Mouse (Mus musculus) neural tube, embryonic 11.5 days (tissue): Measurements from ENCODE around the gene Leprot. TPM values are rescaled to one million over a fixed set of nuclear protein-coding genes. Genes with fewer than 3 reads are reported as not detected.

ENCODE experiments used
- ATAC-seq: fragments of 200-750 bp; cut with Nextera tagmentation; 2 replicates; pipeline ENCODE4 v1.8.0; 2017; ENCODE audit warnings: moderate number of reproducible peaks, mild to moderate bottlenecking, moderate TSS enrichment, moderate library complexity; ENCODE audit not compliant: insufficient read depth, low FRiP score, low TSS enrichment
- DNase-seq: peaks from one replicate; pipeline ENCODE4 v3.0.0-alpha.2; 2015; ENCODE audit warnings: low spot score
- H3K27ac ChIP-seq: fragments of 300-500 bp; sonication (generic); 2 replicates; pipeline ENCODE4 v1.5.1; 2014; ENCODE audit warnings: low read depth, mild to moderate bottlenecking, low read length
- H3K27me3 ChIP-seq: fragments of 300-500 bp; sonication (generic); 2 replicates; pipeline ENCODE4 v1.6.1; 2014; ENCODE audit warnings: mild to moderate bottlenecking, low read length, mixed read lengths; ENCODE audit not compliant: control insufficient read depth, insufficient read depth
- H3K36me3 ChIP-seq: fragments of 300-500 bp; sonication (generic); 2 replicates; pipeline ENCODE4 v1.6.1; 2014; ENCODE audit warnings: mild to moderate bottlenecking, low read length, moderate library complexity, mixed read lengths; ENCODE audit not compliant: control insufficient read depth, insufficient read depth
- H3K4me1 ChIP-seq: fragments of 300-500 bp; sonication (generic); 2 replicates; pipeline ENCODE4 v1.6.1; 2014; ENCODE audit warnings: low read length, mixed read lengths; ENCODE audit not compliant: control insufficient read depth, insufficient read depth
- H3K4me2 ChIP-seq: fragments of 300-500 bp; sonication (generic); 2 replicates; pipeline ENCODE4 v1.6.1; 2014; ENCODE audit warnings: low read depth, mild to moderate bottlenecking, moderate library complexity
- H3K4me3 ChIP-seq: fragments of 300-500 bp; sonication (generic); 2 replicates; pipeline ENCODE4 v1.5.1; 2014; ENCODE audit warnings: low read depth, low read length
- H3K9ac ChIP-seq: fragments of 300-500 bp; sonication (generic); 2 replicates; pipeline ENCODE4 v1.6.1; 2014; ENCODE audit warnings: mild to moderate bottlenecking, low read length
- H3K9me3 ChIP-seq: fragments of 300-500 bp; sonication (generic); 2 replicates; pipeline ENCODE4 v1.6.1; 2016; ENCODE audit warnings: low read length; ENCODE audit not compliant: control insufficient read depth
- WGBS: fragments of 180-500 bp; shearing (Covaris S2); extraction: QIAGEN DNeasy Blood & Tissue Kit; methylation state at CpG from one replicate; pipeline ENCODE4 v1.1.7; 2014; 5-methylcytosine and 5-hydroxymethylcytosine counted together
- polyA plus RNA-seq: library from polyadenylated mRNA; unstranded; fragments of >200 nt; fragmentation: Nextera tagmentation; extraction: Ambion mirVana; gene quantifications from 2 replicates; pipeline ENCODE4 v1.2.1, GENCODE M21; 2014

Gene Leprot
- polyA plus RNA-seq, 1 experiment from 2014 or later = 77.7 TPM

DNA sequence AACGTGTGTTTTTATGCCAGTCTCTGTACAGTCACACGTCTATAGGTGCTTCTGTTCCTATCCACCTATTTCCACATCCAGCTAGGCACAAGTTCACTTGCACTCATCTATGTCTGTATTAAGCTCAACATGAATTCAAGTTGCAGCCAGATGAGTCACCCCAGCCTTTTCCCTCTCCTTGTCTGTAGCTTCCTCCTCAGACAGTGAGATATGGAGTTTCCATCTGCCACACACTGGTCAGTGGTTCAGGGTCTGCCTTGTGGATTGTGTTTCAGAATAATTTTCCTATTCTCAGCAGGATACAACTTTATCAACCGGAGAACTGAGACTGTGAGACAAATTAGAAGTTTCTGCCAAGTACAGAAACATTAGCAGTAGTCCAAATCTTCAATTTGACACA, 49.7 kb downstream of the Leprot start:
- 86% methylated on average over 3 of the region's 3 CpGs for WGBS
- DNase-seq (no peak), ATAC-seq (no peak)
- Histone ChIP-seq H3K4me3 (no peak overlapping the region), H3K4me1 (no peaks in the 10 kb centered on the region), H3K9me3 (no peaks in the 10 kb centered on the region), H3K27ac (no peak overlapping the region), H3K36me3 (no peaks in the 10 kb centered on the region), H3K9ac (no peak overlapping the region), H3K27me3 (no peaks in the 10 kb centered on the region), H3K4me2 (no peak overlapping the region)

DNA sequence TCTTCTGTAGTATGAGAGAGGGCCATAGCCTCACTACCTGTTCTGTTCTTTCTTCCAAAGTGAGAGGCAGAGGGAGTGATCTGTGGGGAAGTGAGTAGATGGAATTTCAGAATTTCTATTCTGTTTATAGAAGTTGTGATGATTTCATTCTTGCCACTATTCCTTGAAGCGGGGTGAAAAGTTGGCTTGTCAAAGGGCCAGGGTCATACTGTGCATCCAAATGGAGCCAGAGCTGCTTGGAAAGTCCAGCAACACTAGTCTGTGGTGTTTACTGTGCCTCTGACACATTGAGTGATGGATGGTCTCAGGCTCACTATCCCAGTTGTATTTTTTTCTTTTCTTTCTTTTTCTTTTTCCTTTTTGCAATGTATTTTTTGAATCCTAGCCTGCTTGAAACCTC, 51.9 kb downstream of the Leprot start:
- Histone ChIP-seq H3K4me1 (no peaks in the 10 kb centered on the region), H3K27me3 (no peaks in the 10 kb centered on the region), H3K4me3 (no peak overlapping the region), H3K27ac (no peak overlapping the region), H3K4me2 (no peak overlapping the region), H3K9me3 (no peaks in the 10 kb centered on the region), H3K9ac (no peak overlapping the region), H3K36me3 (no peaks in the 10 kb centered on the region)
- 77% methylated on average over 1 of the region's 1 CpGs for WGBS
- no peak for DNase-seq
- no peak for ATAC-seq

DNA sequence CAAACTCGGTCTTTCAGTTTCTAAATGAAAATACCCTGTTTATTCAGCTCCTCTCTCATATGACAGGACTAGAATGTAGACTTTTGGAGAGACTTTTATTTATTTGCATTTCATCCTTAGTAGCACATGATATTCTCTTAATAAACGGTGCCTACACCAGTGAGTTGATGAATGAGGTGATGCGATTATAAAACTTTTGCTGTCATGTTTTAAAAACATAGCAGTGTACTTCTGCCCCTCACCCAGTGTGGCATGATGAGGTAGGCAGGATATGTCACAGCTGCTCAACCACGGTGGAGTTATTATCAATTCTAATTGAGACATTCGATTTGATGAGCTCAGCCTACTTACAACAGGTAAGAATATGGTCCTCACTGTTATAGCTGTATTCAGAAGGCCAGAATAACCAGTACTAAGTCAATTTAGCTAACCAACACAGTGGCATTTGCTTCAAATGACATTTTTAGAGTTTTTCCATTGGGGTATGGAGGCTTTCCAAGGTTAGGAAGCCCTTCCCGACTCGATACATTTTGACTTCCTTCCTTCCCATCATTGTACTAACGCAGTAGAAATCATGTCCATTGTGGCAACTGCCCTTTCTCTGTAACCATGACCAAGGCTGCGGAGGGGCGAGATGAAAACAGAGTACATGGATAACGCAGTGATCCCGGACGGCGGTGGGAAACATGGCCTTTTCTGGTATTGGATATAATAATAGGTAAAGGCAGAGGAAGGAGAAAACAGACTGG, 53.5 kb downstream of the Leprot start:
- DNase-seq = no peak
- no peak overlapping the region for H3K4me3 ChIP-seq
- no peaks in the 10 kb centered on the region for H3K27me3 ChIP-seq
- H3K4me2 ChIP-seq = no peak overlapping the region
- no peak overlapping the region for H3K9ac ChIP-seq
- whole genome bisulfite sequencing = 92% methylated on average over 14 of the region's 14 CpGs
- H3K27ac ChIP-seq = no peak overlapping the region
- H3K36me3 ChIP-seq = no peaks in the 10 kb centered on the region
- no peaks in the 10 kb centered on the region for H3K4me1 ChIP-seq
- ATAC-seq = no peak
- H3K9me3 ChIP-seq = no peaks in the 10 kb centered on the region

DNA sequence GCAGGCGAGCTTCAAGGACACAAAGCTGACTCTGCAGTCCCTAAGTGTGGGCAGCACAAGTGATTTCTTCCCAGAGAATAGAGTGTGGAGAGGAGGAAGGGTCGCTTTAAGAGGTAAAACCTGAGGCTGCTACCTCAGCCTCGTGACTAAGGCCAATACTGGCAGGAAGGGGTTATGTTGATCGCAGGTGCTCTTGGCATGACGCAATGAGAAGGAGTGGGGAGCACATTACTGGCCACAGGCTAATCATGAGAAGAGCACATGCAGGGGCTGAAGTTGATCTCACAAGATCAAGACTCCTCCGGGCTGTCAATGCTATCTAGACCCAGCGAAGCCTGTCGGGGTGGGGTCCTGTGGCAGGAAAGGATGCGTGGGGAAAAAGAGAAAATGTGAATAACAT, 57.8 kb downstream of the Leprot start:
- 86% methylated on average over 9 of the region's 9 CpGs for WGBS

DNA sequence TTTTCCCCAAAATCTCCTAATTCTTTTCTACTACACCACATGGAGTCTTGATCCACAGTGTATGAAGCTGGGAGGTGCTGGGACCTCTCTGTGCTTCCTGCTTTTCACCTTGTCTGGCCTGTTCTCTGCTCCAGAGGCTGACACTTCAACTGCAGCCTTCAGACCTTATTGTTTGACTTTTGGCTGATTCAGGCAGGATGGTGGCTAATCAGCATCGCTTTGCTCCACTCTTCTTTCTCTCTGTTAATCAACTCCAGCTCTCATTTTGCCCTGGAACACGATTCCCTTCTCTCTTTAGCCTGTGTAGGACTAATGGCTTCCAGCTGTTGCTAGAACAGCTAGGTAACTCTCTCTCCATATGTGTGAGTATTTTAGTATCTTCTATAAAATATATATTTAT, 59.7 kb downstream of the Leprot start:
- Histone ChIP-seq H3K9me3 (no peaks in the 10 kb centered on the region), H3K27ac (no peak overlapping the region), H3K4me2 (no peak overlapping the region), H3K36me3 (no peaks in the 10 kb centered on the region), H3K4me3 (no peak overlapping the region), H3K9ac (no peak overlapping the region), H3K27me3 (no peaks in the 10 kb centered on the region), H3K4me1 (no peaks in the 10 kb centered on the region)
- no peak for ATAC-seq
- WGBS = 56% methylated on average over 2 of the region's 2 CpGs
- DNase-seq = no peak

More for the DNA sequence above, 57.8 kb downstream of the Leprot start:
- no peak overlapping the region for H3K27ac ChIP-seq
- H3K9me3 ChIP-seq = no peaks in the 10 kb centered on the region
- H3K36me3 ChIP-seq = no peaks in the 10 kb centered on the region
- H3K27me3 ChIP-seq = no peaks in the 10 kb centered on the region
- H3K4me1 ChIP-seq = no peaks in the 10 kb centered on the region
- H3K4me3 ChIP-seq = no peak overlapping the region
- no peak overlapping the region for H3K4me2 ChIP-seq
- no peak overlapping the region for H3K9ac ChIP-seq
- DNase-seq (no peak), ATAC-seq (no peak)

DNA sequence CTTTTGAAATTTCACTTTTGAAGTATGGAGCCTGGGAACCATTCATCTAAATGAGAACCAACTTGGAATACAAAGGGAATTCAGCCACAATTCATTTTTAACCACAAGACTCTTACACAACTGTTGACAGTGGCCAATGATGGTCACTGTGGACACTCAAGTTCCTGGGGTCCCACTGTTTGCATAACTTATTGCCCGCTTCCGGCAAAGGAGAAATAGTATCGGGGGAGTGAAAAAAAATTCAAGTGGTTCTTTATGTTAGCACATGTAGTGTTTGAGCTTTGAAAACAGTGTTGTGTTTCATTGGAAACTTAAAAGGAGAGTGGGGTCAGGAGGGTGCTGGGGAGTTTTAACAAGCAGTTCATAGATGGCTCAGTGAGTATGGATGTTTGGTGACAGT, 60.4 kb downstream of the Leprot start:
- ATAC-seq (no peak), DNase-seq (no peak)
- no peak overlapping the region for H3K9ac ChIP-seq
- WGBS = 51% methylated on average over 3 of the region's 3 CpGs
- no peaks in the 10 kb centered on the region for H3K9me3 ChIP-seq
- no peaks in the 10 kb centered on the region for H3K27me3 ChIP-seq
- no peak overlapping the region for H3K27ac ChIP-seq
- no peak overlapping the region for H3K4me2 ChIP-seq
- no peak overlapping the region for H3K4me3 ChIP-seq
- H3K36me3 ChIP-seq = no peaks in the 10 kb centered on the region
- no peaks in the 10 kb centered on the region for H3K4me1 ChIP-seq

Other genes starting within 250 kb of the Leprot start
- gene Ak4, start 228.4 kb upstream of the Leprot start, polyA plus RNA-seq = 7.8 and 11.6 TPM in 2 replicates
- gene Dnajc6, start 151.1 kb upstream of the Leprot start, polyA plus RNA-seq = 9.1 and 9.7 TPM in 2 replicates
- 5.2 and 5.5 TPM in 2 replicates for gene Lepr, start 69.7 kb downstream of the Leprot start, polyA plus RNA-seq
- not detected in 2 replicates for gene B020004J07Rik, start 196.3 kb downstream of the Leprot start, polyA plus RNA-seq
- not detected in 2 replicates for gene C130073F10Rik, start 246.1 kb downstream of the Leprot start, polyA plus RNA-seq